Mouse (Mus musculus): ENCODE results near the gene Gpsm2. TPM values are rescaled to one million over a fixed set of nuclear protein-coding genes. Genes with fewer than 3 reads are reported as not detected.

Gene Gpsm2
- polyA plus RNA-seq, 1 experiment = 4.8 TPM

DNA sequence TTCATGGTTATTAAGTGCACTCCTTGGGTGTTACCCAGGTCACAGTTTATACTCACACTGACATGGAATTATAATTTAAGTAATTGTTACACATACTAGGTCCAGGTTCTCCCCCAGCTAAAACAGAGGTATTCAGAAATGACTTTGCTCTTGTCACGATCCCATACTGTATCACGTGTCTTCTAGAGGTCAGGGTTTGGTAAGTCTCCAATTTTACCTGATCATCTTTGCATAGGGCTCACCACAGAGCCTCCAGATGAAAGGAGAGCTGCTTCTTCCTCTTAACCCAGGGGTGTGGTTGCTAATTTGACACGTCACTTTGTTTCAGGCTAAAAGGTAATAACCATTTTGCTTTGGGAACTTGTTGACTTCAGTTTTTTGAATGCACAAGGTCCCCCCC, 77.3 kb downstream of the Gpsm2 start:
- TF ChIP-seq POLR2A (IDR thresholded peaks at IDR 0.05; ENCODE audit: control insufficient read depth, low read depth, low read length) (no peak), CTCF (IDR thresholded peaks at IDR 0.05; ENCODE audit: control insufficient read depth, insufficient read depth, insufficient replicate concordance, low read depth, low read length) (no peak)
- no peaks in the 10 kb centered on the region for H3K27me3 ChIP-seq (ENCODE audit: control insufficient read depth, insufficient read depth, low read length)
- H3K4me3 ChIP-seq (ENCODE audit: control insufficient read depth, low read depth, low read length) = no peak overlapping the region
- no peaks in the 10 kb centered on the region for H3K4me1 ChIP-seq (ENCODE audit: control insufficient read depth, insufficient read depth, low read length)
- no peak overlapping the region for H3K27ac ChIP-seq (ENCODE audit: control insufficient read depth, insufficient read depth, low read depth, low read length)
- H3K36me3 ChIP-seq (ENCODE audit: control insufficient read depth, insufficient read depth, low read length) = no peaks in the 10 kb centered on the region

DNA sequence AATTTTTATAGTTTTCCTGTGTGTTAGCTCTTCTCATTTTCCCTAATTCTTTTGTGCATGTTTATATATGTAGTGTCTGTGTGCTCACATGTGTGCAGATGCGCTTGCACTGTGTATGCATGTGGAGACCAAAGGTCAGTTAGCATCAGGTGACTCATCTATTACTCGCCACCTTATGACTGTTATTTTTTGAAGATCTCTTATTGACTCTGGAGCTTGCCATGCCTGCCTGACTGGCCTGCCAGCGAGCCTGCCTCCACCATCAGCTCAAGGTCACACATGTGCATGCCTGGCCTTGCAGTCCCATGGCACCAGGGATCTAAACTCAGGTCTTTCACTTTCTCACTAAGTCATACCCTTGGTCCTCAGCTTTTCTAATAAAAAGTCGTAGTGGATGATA, 81.1 kb downstream of the Gpsm2 start:
- no peak for TF ChIP-seq CTCF (IDR thresholded peaks at IDR 0.05; ENCODE audit: control insufficient read depth, insufficient read depth, insufficient replicate concordance, low read depth, low read length)
- TF ChIP-seq POLR2A (IDR thresholded peaks at IDR 0.05; ENCODE audit: control insufficient read depth, low read depth, low read length) = no peak
- Histone ChIP-seq H3K4me3 (ENCODE audit: control insufficient read depth, low read depth, low read length) (no peak overlapping the region), H3K27ac (ENCODE audit: control insufficient read depth, insufficient read depth, low read depth, low read length) (no peak overlapping the region), H3K36me3 (ENCODE audit: control insufficient read depth, insufficient read depth, low read length) (no peaks in the 10 kb centered on the region), H3K4me1 (ENCODE audit: control insufficient read depth, insufficient read depth, low read length) (no peaks in the 10 kb centered on the region), H3K27me3 (ENCODE audit: control insufficient read depth, insufficient read depth, low read length) (no peaks in the 10 kb centered on the region)

DNA sequence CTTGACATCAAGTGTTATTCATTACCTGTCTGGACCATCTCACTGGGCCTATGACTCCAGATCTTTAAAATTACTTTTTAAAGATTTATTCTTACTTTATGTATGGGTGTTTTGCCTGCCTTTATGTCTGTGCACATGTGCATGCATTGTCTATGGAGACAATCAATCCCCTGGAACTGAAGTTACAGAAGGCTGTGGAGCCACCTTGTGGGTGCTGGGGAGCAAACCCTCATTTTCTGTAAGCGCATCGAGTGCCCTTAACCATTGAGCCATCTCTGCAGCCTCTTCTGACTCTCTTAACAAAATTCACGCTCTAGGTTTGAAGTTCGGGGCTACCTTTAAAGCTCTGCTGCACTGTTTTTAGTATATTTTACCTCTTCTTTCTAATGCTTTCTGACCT, 82.7 kb downstream of the Gpsm2 start:
- Histone ChIP-seq H3K27me3 (ENCODE audit: control insufficient read depth, insufficient read depth, low read length) (no peaks in the 10 kb centered on the region), H3K4me1 (ENCODE audit: control insufficient read depth, insufficient read depth, low read length) (no peaks in the 10 kb centered on the region), H3K27ac (ENCODE audit: control insufficient read depth, insufficient read depth, low read depth, low read length) (no peak overlapping the region), H3K36me3 (ENCODE audit: control insufficient read depth, insufficient read depth, low read length) (no peaks in the 10 kb centered on the region), H3K4me3 (ENCODE audit: control insufficient read depth, low read depth, low read length) (no peak overlapping the region)
- TF ChIP-seq POLR2A (IDR thresholded peaks at IDR 0.05; ENCODE audit: control insufficient read depth, low read depth, low read length) = no peak
- TF ChIP-seq CTCF (IDR thresholded peaks at IDR 0.05; ENCODE audit: control insufficient read depth, insufficient read depth, insufficient replicate concordance, low read depth, low read length) = no peak

DNA sequence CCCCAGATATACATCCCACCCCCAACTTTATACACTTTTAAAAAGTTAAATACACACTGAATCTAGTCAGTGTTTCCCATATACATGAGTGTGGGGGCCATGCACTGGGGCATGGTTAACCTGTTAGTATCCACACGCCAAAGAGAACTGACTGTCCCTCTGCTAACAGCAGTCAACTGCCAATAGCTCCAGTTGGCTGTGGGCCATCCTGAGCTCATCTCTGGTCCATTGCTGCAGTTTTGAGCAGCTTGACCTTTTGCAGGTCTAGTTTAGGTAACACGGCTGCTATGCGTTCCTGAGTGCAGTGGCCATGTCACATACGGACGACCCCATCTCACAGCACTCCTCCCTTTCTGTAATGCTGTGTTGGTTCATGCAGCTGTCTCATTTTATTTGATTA, 87.3 kb downstream of the Gpsm2 start:
- H3K36me3 ChIP-seq (ENCODE audit: control insufficient read depth, insufficient read depth, low read length) = no peaks in the 10 kb centered on the region
- no peak for TF ChIP-seq POLR2A (IDR thresholded peaks at IDR 0.05; ENCODE audit: control insufficient read depth, low read depth, low read length)
- no peak for TF ChIP-seq CTCF (IDR thresholded peaks at IDR 0.05; ENCODE audit: control insufficient read depth, insufficient read depth, insufficient replicate concordance, low read depth, low read length)
- no peaks in the 10 kb centered on the region for H3K27me3 ChIP-seq (ENCODE audit: control insufficient read depth, insufficient read depth, low read length)
- H3K27ac ChIP-seq (ENCODE audit: control insufficient read depth, insufficient read depth, low read depth, low read length) = no peak overlapping the region
- H3K4me1 ChIP-seq (ENCODE audit: control insufficient read depth, insufficient read depth, low read length) = no peaks in the 10 kb centered on the region
- H3K4me3 ChIP-seq (ENCODE audit: control insufficient read depth, low read depth, low read length) = no peak overlapping the region

Other genes starting within 250 kb of the Gpsm2 start
- gene 1700013F07Rik, start 188.2 kb downstream of the Gpsm2 start, polyA plus RNA-seq (2012; rRNA removed) = 680 and 743 TPM in 2 replicates
- 144 and 149 TPM in 2 replicates for gene 5330417C22Rik, start 185.8 kb downstream of the Gpsm2 start, polyA plus RNA-seq (2012; rRNA removed)
- 3.2 and 4.0 TPM in 2 replicates for gene Tmem167b, start 159.8 kb downstream of the Gpsm2 start, polyA plus RNA-seq (2012; rRNA removed)
- gene Taf13, start 150.6 kb downstream of the Gpsm2 start, polyA plus RNA-seq (2012; rRNA removed) = 7.3 and 12.1 TPM in 2 replicates
- 11.2 and 14.3 TPM in 2 replicates for gene Wdr47, start 131.0 kb downstream of the Gpsm2 start, polyA plus RNA-seq (2012; rRNA removed)
- 22.7 and 27.3 TPM in 2 replicates for gene Clcc1, start 68.4 kb downstream of the Gpsm2 start, polyA plus RNA-seq (2012; rRNA removed)
- gene Aknad1, start 17.3 kb upstream of the Gpsm2 start, polyA plus RNA-seq (2012; rRNA removed) = 16.5 and 16.9 TPM in 2 replicates
- gene Stxbp3, start 118.2 kb upstream of the Gpsm2 start, polyA plus RNA-seq (2012; rRNA removed) = 3.4 and 4.9 TPM in 2 replicates
- 0.46 and 0.53 TPM in 2 replicates for gene Fndc7, start 167.7 kb upstream of the Gpsm2 start, polyA plus RNA-seq (2012; rRNA removed)
- gene Prpf38b, start 189.4 kb upstream of the Gpsm2 start, polyA plus RNA-seq (2012; rRNA removed) = 23.3 and 23.6 TPM in 2 replicates
- gene Henmt1, start 217.6 kb upstream of the Gpsm2 start, polyA plus RNA-seq (2012; rRNA removed) = 21.7 and 22.8 TPM in 2 replicates
- 26.9 and 34.4 TPM in 2 replicates for gene Gm9857, start 218.1 kb upstream of the Gpsm2 start, polyA plus RNA-seq (2012; rRNA removed)

Measured in testis, adult 2 months (tissue).